Mouse (Mus musculus): Measurements from ENCODE around the gene Atp5l. TPM values are rescaled to one million over a fixed set of nuclear protein-coding genes. Genes with fewer than 3 reads are reported as not detected.

Atp5l gene
- polyA plus RNA-seq, 1 experiment from 2014 or later, result 532 TPM

GRCm38 (mm10) chr9:44921123-44921468 lies 554 bp upstream of the Atp5l start:
- Histone ChIP-seq H3K4me3 (peak overlapping the region; percentile 99), H3K27ac (peak overlapping the region; percentile 94), H3K4me1 (peaks cover 21% of the 10 kb centered on the region), H3K36me3 (replicated peaks) (no peaks in the 10 kb centered on the region; the same call in 1 of the 2 replicates), H3K27me3 (ENCODE audit: poor library complexity, severe bottlenecking) (no peaks in the 10 kb centered on the region), H3K9me3 (no peaks in the 10 kb centered on the region)
- WGBS, result 1% methylated on average over 8 of the region's 8 CpGs
- no peak for DNase-seq (ENCODE audit: extremely low spot score, low spot score)

DNA sequence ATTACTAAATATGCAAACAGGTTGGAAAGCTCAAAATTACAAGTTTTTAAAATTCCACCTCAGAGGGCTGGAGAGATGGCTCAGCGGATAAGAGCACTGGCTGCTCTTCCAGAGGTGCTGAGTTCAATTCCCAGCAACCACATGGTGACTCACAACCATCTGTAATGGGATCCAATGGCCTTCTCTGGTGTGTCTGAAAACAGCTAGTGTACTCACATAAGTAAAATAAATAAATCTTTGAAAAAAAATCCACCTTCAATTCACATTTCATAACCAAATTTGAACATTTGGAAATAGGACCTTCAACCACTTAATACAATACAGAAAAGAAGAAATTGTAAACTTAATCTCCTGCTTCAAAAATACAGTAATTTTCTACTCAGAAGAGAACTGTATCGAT lies 936 bp downstream of the Atp5l start:
- DNase-seq (ENCODE audit: extremely low spot score, low spot score), result no peak
- Histone ChIP-seq H3K27me3 (ENCODE audit: poor library complexity, severe bottlenecking) (no peaks in the 10 kb centered on the region), H3K9me3 (no peaks in the 10 kb centered on the region), H3K36me3 (replicated peaks) (no peaks in the 10 kb centered on the region), H3K4me3 (peak overlapping the region; percentile 99), H3K4me1 (peaks cover 21% of the 10 kb centered on the region), H3K27ac (peak overlapping the region; percentile 94; the same call in 1 of the 2 replicates)
- 47% methylated on average over 2 of the region's 2 CpGs for WGBS

DNA sequence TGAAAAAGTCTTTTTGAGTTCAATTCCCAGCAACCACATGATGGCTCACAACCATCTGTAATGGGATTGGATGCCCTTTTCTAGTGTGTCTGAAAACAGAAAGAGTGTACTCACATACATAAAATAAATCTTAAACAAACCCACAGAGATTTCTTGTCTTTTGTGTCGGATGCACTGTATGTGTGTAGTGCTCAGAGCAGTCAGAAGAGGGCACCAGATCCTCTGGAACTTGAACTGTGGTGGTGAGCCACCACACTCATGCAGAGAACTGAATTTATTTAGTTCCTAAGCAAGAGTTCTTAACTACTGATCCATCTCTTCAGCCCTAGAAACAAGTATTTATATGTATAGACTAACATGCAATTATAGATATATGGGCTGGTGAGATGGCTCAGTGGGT lies 4.3 kb downstream of the Atp5l start:
- Histone ChIP-seq H3K36me3 (replicated peaks) (peaks cover 27% of the 10 kb centered on the region), H3K27me3 (ENCODE audit: poor library complexity, severe bottlenecking) (no peaks in the 10 kb centered on the region), H3K27ac (no peak overlapping the region), H3K4me3 (no peak overlapping the region), H3K4me1 (peaks cover 13% of the 10 kb centered on the region), H3K9me3 (no peaks in the 10 kb centered on the region)
- DNase-seq (ENCODE audit: extremely low spot score, low spot score), result no peak
- WGBS, result 61% methylated on average over 1 of the region's 1 CpGs

DNA sequence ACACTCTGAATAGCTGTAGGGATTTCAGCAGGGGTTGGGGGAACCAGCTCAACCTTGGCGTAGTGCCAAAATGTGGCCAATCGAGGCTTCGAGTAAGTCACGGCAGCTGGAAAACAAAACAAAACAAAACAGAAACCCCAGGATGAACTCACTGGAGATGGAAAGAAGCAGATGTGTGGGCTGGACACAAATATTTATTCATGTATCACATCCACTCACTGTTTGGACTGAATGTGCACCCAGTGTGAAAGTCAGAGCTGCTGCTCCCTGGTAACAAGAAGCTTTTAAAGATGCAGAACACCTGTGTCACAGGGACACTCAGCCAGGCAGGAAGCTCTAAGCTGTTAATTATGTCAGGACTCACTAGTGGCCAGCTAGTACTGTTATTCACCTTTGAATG lies 5.8 kb downstream of the Atp5l start:
- Histone ChIP-seq H3K4me1 (peaks cover 9% of the 10 kb centered on the region), H3K36me3 (replicated peaks) (peaks cover 42% of the 10 kb centered on the region), H3K4me3 (no peak overlapping the region), H3K9me3 (no peaks in the 10 kb centered on the region), H3K27ac (no peak overlapping the region), H3K27me3 (ENCODE audit: poor library complexity, severe bottlenecking) (no peaks in the 10 kb centered on the region)
- DNase-seq (ENCODE audit: extremely low spot score, low spot score), result no peak
- WGBS, result 88% methylated on average over 4 of the region's 4 CpGs

DNA sequence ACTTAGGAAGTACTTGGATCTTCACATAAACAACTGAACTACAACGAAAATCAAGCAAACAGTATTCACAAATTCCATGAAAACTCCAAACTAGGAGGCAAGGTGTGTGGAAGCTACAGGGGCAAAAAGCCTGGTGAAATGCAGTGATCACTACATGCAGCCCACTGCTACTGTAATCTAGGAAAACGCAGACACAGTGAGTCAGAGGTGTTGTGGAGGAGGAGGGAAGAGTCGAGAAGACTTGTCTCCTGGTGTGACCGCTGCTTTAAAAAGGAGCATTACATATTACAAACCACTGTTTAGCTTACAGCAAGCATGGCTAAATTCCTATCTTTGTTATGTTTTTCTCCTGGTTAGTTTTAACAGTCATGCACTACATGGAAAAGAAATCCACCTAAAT lies 9.2 kb downstream of the Atp5l start:
- H3K27ac ChIP-seq, result no peak overlapping the region
- H3K36me3 ChIP-seq (replicated peaks), result peaks cover 42% of the 10 kb centered on the region
- H3K27me3 ChIP-seq (ENCODE audit: poor library complexity, severe bottlenecking), result no peaks in the 10 kb centered on the region
- no peaks in the 10 kb centered on the region; the same call in 1 of the 2 replicates for H3K4me1 ChIP-seq
- WGBS, result 93% methylated on average over 4 of the region's 4 CpGs
- H3K4me3 ChIP-seq, result no peak overlapping the region
- H3K9me3 ChIP-seq, result no peaks in the 10 kb centered on the region
- DNase-seq (ENCODE audit: extremely low spot score, low spot score), result no peak

- H3K4me3 ChIP-seq, result no peak overlapping the region
- H3K36me3 ChIP-seq (replicated peaks), result peaks cover 10% of the 10 kb centered on the region
- DNase-seq (ENCODE audit: extremely low spot score, low spot score), result no peak
- no peaks in the 10 kb centered on the region for H3K9me3 ChIP-seq
- 87% methylated on average over 4 of the region's 4 CpGs for WGBS
- no peak overlapping the region for H3K27ac ChIP-seq
- H3K4me1 ChIP-seq, result no peaks in the 10 kb centered on the region
- no peaks in the 10 kb centered on the region for H3K27me3 ChIP-seq (ENCODE audit: poor library complexity, severe bottlenecking)
These were observed 14.9 kb downstream of the Atp5l start for GRCm38 (mm10) chr9:44905620-44906019.

DNA sequence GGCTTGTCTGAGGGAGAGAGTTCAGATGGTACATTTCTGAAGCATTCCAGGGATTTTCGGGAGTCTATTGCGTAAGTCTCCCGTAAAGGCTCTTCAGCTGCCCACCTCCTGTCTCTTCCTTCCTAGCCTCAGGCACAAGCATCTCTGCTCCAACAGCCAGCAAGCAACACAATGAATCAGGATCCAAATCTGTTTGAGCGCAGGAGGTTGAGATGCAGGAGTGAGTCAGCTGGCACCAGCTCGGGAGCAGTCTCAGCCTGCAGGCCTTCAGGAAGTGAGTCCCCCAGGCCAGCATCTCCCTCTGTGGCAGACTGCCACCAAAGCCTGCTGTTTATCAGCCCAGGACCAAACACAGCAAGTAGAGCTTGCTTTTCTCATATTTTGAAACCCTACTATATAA lies 15.6 kb downstream of the Atp5l start:
- H3K27me3 ChIP-seq (ENCODE audit: poor library complexity, severe bottlenecking), result no peaks in the 10 kb centered on the region
- H3K9me3 ChIP-seq, result no peaks in the 10 kb centered on the region
- WGBS, result 67% methylated on average over 5 of the region's 5 CpGs
- no peak for DNase-seq (ENCODE audit: extremely low spot score, low spot score)
- no peak overlapping the region for H3K4me3 ChIP-seq
- H3K36me3 ChIP-seq (replicated peaks), result peaks cover 3% of the 10 kb centered on the region
- no peak overlapping the region for H3K27ac ChIP-seq
- H3K4me1 ChIP-seq, result no peaks in the 10 kb centered on the region

GRCm38 (mm10) chr9:44903856-44904255 lies 16.7 kb downstream of the Atp5l start:
- no peak for DNase-seq (ENCODE audit: extremely low spot score, low spot score)
- no peaks in the 10 kb centered on the region for H3K9me3 ChIP-seq
- 84% methylated on average over 4 of the region's 4 CpGs for WGBS
- no peak overlapping the region for H3K4me3 ChIP-seq
- no peaks in the 10 kb centered on the region for H3K27me3 ChIP-seq (ENCODE audit: poor library complexity, severe bottlenecking)
- H3K27ac ChIP-seq, result no peak overlapping the region
- H3K36me3 ChIP-seq (replicated peaks), result no peaks in the 10 kb centered on the region
- no peaks in the 10 kb centered on the region for H3K4me1 ChIP-seq

- no peak for DNase-seq (ENCODE audit: extremely low spot score, low spot score)
- Histone ChIP-seq H3K9me3 (no peaks in the 10 kb centered on the region), H3K4me1 (no peaks in the 10 kb centered on the region), H3K27ac (no peak overlapping the region), H3K4me3 (no peak overlapping the region), H3K27me3 (ENCODE audit: poor library complexity, severe bottlenecking) (no peaks in the 10 kb centered on the region), H3K36me3 (replicated peaks) (no peaks in the 10 kb centered on the region)
- 75% methylated on average over 4 of the region's 4 CpGs for WGBS
These were observed 20.1 kb downstream of the Atp5l start for GRCm38 (mm10) chr9:44900402-44900801.

- H3K27ac ChIP-seq, result no peak overlapping the region
- 85% methylated on average over 3 of the region's 3 CpGs for WGBS
These were observed 20.8 kb downstream of the Atp5l start for GRCm38 (mm10) chr9:44899716-44900115.

GRCm38 (mm10) chr9:44897024-44897423 lies 23.5 kb downstream of the Atp5l start:
- H3K27ac ChIP-seq, result no peak overlapping the region
- no peak for DNase-seq (ENCODE audit: extremely low spot score, low spot score)
- H3K4me1 ChIP-seq, result no peaks in the 10 kb centered on the region
- H3K9me3 ChIP-seq, result no peaks in the 10 kb centered on the region
- 74% methylated on average over 4 of the region's 4 CpGs for WGBS
- no peaks in the 10 kb centered on the region for H3K36me3 ChIP-seq (replicated peaks)
- H3K4me3 ChIP-seq, result no peak overlapping the region
- no peaks in the 10 kb centered on the region for H3K27me3 ChIP-seq (ENCODE audit: poor library complexity, severe bottlenecking)

More at GRCm38 (mm10) chr9:44899716-44900115, 20.8 kb downstream of the Atp5l start:
- Histone ChIP-seq H3K9me3 (no peaks in the 10 kb centered on the region), H3K4me3 (no peak overlapping the region), H3K27me3 (ENCODE audit: poor library complexity, severe bottlenecking) (no peaks in the 10 kb centered on the region), H3K4me1 (no peaks in the 10 kb centered on the region), H3K36me3 (replicated peaks) (no peaks in the 10 kb centered on the region)
- DNase-seq (ENCODE audit: extremely low spot score, low spot score), result no peak

- H3K36me3 ChIP-seq (replicated peaks), result no peaks in the 10 kb centered on the region
- H3K9me3 ChIP-seq, result no peaks in the 10 kb centered on the region
- H3K27me3 ChIP-seq (ENCODE audit: poor library complexity, severe bottlenecking), result no peaks in the 10 kb centered on the region
- no peak overlapping the region for H3K27ac ChIP-seq
- H3K4me3 ChIP-seq, result no peak overlapping the region
- no peak for DNase-seq (ENCODE audit: extremely low spot score, low spot score)
- H3K4me1 ChIP-seq, result no peaks in the 10 kb centered on the region
- WGBS, result 71% methylated on average over 3 of the region's 3 CpGs
These were observed 27.9 kb downstream of the Atp5l start for GRCm38 (mm10) chr9:44892664-44893063.

DNA sequence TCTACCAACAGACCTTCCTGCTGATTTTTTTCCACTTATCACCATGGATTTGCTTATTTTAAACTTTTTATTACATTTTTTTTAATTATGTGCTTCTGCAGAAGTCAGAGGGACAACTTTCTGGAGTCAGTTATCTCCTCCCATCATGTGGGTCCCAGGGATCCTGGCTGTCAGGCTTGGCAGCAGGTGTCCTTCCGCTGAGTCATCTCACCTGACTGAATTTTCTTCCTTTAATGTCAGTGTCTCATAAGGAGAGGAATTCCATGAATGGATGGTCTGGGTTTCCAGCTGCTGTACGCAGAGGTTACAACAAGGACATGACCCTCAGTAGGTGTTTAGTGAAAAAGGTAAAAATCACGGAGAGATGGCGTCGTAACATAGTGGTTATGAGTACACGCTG lies 29.3 kb downstream of the Atp5l start:
- Histone ChIP-seq H3K4me3 (no peak overlapping the region), H3K27me3 (ENCODE audit: poor library complexity, severe bottlenecking) (no peaks in the 10 kb centered on the region), H3K36me3 (replicated peaks) (no peaks in the 10 kb centered on the region), H3K27ac (no peak overlapping the region), H3K4me1 (no peaks in the 10 kb centered on the region), H3K9me3 (no peaks in the 10 kb centered on the region)
- no peak for DNase-seq (ENCODE audit: extremely low spot score, low spot score)
- 92% methylated on average over 6 of the region's 6 CpGs for WGBS

GRCm38 (mm10) chr9:44890122-44890521 lies 30.4 kb downstream of the Atp5l start:
- 76% methylated on average over 2 of the region's 2 CpGs for WGBS
- H3K9me3 ChIP-seq, result no peaks in the 10 kb centered on the region
- DNase-seq (ENCODE audit: extremely low spot score, low spot score), result no peak
- H3K27me3 ChIP-seq (ENCODE audit: poor library complexity, severe bottlenecking), result no peaks in the 10 kb centered on the region
- no peak overlapping the region for H3K4me3 ChIP-seq
- no peak overlapping the region for H3K27ac ChIP-seq
- no peaks in the 10 kb centered on the region for H3K36me3 ChIP-seq (replicated peaks)
- H3K4me1 ChIP-seq, result no peaks in the 10 kb centered on the region

Data from forebrain, embryonic 10.5 days (tissue).